Mouse (Mus musculus) gonadal fat pad, adult 2 months (tissue): ENCODE measurements around the gene Dgkh. TPM values are rescaled to one million over a fixed set of nuclear protein-coding genes. Genes with fewer than 3 reads are reported as not detected.

ENCODE experiments used
- DNase-seq: peaks from one replicate; pipeline ENCODE4 v3.0.0-alpha.2; 2012; ENCODE audit warnings: low read depth
- polyA plus RNA-seq: library from polyadenylated mRNA; depleted of rRNA; stranded (reverse); fragments of >200 nt; gene quantifications from 2 replicates; pipeline ENCODE4 v1.2.3, GENCODE M21; 2012

Dgkh gene
- polyA plus RNA-seq, 1 experiment: 2.1 TPM

- no peak for DNase-seq
These were observed 10.5 kb downstream of the Dgkh start for GRCm38 (mm10) chr14:78722031-78722430.

DNA sequence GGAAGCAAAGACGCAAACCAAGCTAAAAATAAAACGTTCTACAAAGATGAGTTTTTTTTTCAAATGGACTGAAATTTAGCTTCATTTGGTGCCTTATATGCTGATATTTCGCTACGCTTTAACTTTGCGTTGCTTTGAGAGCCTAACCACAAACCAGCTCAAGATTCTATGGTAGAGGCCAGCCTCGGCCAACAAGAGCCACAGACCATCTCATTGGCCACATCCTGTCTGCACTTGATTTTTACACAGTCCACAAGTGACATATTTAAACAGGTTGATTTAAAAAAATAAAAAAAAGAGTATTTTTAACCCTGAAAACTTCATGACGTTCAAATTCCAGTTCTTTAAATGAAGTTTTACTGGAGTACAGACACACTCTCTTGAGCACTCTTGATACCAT lies 16.5 kb downstream of the Dgkh start:
- no peak for DNase-seq

GRCm38 (mm10) chr14:78712565-78713148 lies 19.9 kb downstream of the Dgkh start:
- no peak for DNase-seq

DNA sequence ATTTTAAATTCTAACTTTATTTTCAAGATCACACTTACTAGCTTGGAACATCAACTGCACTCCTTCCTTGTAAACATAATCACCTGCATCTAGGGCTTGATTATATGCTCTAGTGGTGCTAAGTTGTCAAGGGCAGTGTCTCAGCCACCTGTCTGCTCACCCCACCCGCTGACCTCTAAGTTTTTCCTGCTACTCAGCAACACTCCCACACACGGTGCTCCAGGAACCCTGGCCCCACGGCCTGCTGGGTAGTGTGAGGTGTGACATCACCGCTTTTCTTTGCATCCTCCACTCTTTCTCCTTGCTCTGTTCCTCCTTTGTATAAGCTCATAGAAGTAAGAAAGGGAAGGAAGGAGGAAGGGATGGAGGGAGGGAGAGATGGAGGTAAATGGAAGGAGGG lies 21.9 kb downstream of the Dgkh start:
- no peak for DNase-seq

GRCm38 (mm10) chr14:78705616-78706015 lies 27.0 kb downstream of the Dgkh start:
- DNase-seq: no peak

DNA sequence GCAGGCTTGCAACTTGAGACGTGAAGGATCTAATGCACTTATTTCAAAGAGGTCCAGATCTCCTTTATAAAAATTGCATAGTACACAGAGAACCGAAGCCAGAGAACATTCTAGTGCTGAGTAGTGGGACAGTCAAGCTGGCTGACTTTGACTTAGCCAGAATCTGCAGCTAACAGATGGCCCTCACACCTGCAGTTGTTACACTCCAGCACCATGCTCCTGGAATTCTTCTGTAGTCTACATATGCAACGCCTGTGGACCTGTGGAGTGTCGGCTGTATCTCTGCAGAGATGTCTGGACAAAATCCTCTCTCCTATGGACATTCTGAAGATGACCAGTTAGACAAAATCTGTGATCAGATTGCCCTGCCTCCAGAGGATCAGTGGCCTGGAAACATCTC lies 28.6 kb downstream of the Dgkh start:
- DNase-seq: no peak

- DNase-seq: no peak
These were observed 29.2 kb downstream of the Dgkh start for GRCm38 (mm10) chr14:78703361-78703760.

- no peak for DNase-seq
These were observed 30.5 kb downstream of the Dgkh start for GRCm38 (mm10) chr14:78702048-78702447.

DNA sequence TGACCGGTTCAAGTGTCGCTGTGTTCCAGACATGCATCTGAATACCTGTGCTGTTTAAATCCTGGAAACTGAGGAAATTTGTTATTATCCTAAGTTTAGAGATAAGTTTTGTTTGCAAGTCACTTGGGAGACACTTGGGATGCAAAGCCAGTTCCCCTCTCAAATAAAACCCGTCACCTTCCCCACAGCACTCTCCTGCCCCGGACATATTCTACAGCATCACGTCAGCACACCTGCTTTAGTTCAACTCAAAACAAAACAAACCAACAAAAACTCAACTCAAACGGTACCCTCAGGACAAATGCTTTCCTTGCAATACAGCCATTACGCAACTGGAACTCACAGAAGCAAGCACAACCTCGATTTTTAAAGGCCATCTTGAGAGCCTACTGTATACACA lies 31.1 kb downstream of the Dgkh start:
- no peak for DNase-seq

- no peak for DNase-seq
These were observed 31.5 kb downstream of the Dgkh start for GRCm38 (mm10) chr14:78701087-78701486.

DNA sequence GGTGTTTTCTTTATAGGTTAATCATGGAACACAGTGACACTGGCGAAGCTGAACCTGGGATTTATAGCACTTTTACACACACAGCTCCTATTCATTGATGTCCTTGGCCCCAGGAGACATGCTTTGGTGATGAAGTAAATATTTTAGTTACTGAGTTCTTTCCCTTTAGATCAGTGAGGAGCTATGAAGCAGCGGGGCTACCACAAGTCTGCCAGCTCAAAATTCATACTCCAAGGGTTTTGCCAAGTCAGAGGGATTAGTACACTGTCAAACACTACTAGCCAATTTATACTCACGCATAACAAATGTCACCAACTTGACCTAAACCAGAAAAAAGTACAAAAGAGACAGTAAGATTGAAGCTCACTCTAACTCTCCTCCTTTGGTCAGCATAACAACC lies 32.9 kb downstream of the Dgkh start:
- no peak for DNase-seq

DNA sequence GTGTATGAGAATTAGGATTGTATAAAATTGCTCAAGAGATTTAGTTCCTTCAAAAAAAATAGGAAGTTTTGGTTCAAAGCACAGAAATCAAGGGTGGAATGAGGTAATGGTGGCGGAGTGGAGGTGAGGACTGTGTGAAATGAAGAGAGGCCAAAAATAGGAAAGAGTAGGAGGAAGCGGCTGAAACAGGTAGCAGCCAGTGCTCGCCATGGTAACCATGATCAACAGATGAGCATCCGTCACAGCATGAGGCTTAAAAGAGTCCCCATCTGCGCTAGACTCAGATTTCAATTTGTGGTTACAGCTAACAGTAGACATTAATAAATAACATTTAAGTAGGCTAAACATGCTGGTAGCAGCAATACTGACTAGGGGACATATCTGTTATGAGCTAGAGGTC lies 33.4 kb downstream of the Dgkh start:
- no peak for DNase-seq

DNA sequence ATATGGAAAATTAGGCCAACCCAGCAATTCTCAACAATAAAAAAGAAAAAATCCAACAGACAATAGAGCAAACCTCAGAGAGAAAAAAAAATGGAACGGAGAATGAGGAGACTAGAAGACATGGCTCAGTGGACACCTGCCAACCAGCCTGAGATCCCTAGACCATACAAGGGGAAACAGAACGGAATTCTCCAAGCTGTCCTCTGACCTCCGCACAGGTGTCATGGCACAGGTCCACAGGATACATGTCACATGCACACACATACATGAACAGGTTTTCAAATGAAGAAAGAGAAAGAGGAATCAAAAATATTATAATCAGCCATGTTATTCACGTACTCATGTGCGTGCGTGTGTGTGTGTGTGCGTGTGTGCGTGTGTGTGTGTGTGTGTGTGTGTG lies 38.5 kb downstream of the Dgkh start:
- DNase-seq: no peak

DNA sequence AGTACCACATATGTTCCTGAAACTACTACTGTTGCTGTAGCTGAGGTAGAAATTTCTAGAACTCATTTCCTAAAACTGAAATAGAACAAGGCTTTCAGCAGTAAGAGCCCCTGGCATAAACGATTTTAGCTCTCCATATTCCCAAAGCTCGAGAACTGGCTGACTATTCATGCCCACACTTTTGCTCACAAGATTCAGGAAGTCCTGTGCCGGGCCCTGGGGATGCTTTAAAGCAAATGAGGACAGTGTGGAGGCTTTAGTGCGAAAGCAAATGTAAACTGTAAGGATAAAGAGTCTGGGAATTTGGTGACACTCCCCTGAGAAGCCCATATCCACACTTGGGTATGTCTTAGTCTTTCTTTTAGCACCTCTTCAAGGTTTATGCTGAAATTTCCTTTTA lies 40.0 kb downstream of the Dgkh start:
- DNase-seq: no peak

GRCm38 (mm10) chr14:78691926-78692487 lies 40.6 kb downstream of the Dgkh start:
- DNase-seq: no peak

- DNase-seq: no peak
These were observed 41.7 kb downstream of the Dgkh start for GRCm38 (mm10) chr14:78690883-78691282.

DNA sequence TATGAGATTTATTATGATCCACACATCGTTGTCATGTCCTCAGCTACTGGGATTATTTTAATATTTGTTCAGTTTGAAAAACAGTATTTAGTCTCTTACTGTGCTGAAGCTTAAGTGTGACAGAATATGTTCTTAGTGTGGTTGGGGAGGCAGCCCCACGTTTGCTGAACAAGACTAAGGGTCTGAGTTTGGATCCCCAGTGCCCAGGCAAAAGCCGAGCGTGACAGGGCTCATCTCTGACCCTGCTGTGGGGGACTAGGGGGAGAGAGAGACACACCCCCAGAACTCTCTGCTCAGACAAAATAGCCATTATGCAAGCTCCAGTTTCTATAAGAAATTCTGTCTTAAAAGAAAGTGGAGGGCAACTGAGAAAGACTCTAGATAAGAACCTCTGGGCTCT lies 42.2 kb downstream of the Dgkh start:
- DNase-seq: no peak

- DNase-seq: no peak
These were observed 42.6 kb downstream of the Dgkh start for GRCm38 (mm10) chr14:78689950-78690349.

- DNase-seq: no peak
These were observed 44.9 kb downstream of the Dgkh start for GRCm38 (mm10) chr14:78687716-78688115.

DNA sequence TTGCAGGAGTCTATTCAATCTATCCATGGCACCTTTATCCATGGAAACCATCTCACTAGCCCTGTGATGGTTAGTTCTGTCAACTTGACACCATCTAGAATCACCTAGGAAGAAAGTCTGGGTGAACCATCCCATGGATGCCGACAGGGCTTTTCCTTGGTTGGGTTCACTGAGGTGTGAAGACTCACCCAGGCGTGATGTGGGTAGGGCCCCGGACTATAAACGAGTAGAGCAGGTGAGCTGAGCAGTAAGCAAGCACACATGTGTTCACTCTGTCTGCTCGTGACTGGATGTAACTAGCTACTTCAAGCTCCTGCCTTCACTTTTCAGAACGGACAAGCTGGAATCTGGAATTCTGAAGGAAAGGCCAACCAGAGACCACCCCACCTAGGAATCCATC lies 45.9 kb downstream of the Dgkh start:
- no peak for DNase-seq

DNA sequence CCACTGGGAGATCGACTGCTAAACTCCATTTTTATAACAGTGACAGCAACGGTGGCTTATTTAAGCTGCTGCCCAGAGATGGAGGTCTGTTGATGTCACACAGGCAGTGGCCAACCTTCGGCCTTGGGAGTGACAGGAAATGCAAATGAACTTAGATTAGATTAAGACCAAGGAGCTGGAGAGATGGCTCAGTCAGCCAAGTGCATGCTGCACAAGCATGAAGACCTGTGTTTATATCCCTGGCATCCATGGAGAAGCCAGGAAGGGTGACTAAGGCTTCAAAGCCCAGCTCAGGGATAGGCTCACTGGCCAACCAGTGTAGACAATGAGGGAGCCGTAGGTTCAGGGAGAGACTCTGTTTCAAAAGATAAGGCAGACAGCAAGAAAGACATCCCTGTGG lies 48.4 kb downstream of the Dgkh start:
- no peak for DNase-seq

GRCm38 (mm10) chr14:78678981-78679380 lies 53.6 kb downstream of the Dgkh start:
- DNase-seq: no peak

DNA sequence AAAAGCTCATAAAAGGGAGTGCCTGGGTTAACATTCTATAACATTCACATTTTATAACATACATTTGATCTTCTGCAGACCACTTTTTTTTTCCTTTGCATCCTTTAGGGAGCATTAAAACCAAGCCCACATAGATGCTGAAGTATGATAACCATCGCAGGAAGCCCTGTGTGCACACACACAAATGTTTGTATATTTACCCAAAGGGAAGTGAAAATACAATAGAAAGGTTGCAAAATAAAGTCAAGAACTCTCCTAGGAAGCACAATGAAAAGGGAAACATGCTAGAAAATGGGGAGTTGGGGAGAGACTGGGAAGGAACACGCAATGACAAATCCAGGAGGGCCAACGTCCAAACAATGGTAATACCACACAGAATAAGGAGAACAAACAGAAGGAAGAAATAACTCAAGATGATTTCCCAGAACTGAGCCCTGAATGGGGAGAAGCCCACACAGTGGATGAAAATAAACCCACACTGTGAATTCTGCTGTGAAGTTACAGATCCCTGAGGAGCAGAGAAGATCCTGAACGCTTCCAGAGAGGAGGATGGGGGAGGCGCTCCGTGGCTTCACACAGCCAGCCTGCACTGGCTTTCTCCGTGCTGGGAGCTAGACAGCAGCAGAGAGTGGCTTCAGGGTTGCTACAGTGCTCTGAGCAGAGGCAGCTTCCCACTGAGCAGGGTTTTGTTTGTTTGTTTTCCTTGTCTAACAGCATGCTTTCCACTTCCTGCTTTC lies 54.6 kb downstream of the Dgkh start:
- DNase-seq: no peak

DNA sequence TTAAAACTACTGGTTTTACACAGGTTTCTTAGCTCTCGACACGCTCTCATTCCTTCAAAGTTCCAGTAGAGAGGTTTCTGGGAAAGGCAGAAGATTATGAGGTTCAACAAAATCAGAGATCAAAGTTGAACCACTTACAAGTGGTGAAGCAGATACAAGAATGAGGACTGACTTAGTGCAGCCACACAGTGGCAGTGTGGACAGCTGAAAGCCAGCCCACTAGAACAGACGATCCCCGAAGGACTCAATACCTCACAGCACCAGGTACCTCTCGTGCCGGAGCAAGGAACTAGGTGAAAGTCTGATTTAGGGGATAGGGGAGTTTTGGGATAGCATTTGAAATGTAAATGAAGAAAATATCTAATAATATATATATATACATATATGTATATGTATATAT lies 56.1 kb downstream of the Dgkh start:
- no peak for DNase-seq
